Mouse (Mus musculus): ENCODE results near the gene Pax2. TPM values are rescaled to one million over a fixed set of nuclear protein-coding genes. Genes with fewer than 3 reads are reported as not detected.

Gene Pax2
- total RNA-seq, 2 experiments from 2014 or later = 0.23 to 0.42 TPM

DNA sequence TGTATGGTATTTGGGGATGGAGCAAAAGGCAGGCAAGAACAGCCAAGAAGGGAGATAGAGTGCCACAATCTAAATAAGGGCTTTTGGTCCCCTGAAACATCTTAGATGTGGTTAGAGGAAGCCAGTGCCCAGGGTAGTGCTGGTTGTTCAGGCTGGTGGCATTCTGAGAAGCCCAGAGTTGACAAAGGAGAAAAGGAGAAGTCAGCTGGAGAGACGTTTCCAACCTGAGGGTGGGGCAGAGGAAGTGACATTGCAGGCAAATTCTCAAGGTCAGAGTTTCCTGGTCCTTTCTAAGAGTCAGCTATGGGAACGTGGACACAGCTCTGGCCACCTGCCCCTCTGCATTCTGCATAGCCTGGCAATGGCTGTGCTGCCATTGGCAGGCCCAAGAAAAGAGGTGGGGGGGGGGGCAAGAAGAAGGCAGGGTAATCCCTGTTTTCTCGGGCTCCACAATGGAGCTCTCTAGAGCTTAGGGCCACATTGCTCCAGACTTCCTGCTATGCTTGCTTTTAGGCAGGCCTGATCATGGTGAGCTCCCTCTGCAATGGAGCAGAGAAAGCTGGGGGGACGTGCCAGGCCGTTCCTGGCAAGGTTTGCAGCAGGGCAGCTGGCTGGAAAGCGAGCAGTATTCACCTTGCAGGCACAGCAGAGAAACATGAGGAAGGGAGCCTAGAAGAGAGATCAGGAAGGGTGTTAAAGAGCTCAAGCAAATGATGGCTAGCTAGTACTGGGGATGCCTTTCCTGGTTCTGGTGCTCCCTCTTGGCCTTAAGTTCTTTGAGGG is 14.6 kb downstream of the Pax2 start:
- DNase-seq (ENCODE audit: low spot score in 2 of 2) = no peak

GRCm38 (mm10) chr19:44771499-44771898 is 15.7 kb downstream of the Pax2 start:
- DNase-seq (ENCODE audit: low spot score in 2 of 2) = no peak

DNA sequence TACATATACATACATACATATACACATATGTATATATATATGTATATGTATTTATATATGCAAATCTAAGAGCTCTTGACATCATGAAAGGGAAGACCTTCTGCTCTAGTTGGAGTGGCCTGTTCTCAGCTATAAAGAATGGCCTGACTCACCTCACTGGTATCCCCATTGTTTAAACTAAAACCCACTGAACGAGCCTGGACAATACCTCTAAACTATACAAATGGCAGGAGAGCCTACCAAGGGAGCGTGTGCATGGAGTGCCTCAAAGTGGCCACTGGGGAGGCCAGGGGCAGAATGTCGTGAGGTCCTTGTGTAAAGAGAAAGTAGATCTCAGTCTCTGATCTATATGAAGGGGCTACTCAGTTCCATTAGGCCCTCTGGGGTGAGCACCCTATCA is 26.1 kb downstream of the Pax2 start:
- DNase-seq (ENCODE audit: low spot score in 2 of 2) = no peak

DNA sequence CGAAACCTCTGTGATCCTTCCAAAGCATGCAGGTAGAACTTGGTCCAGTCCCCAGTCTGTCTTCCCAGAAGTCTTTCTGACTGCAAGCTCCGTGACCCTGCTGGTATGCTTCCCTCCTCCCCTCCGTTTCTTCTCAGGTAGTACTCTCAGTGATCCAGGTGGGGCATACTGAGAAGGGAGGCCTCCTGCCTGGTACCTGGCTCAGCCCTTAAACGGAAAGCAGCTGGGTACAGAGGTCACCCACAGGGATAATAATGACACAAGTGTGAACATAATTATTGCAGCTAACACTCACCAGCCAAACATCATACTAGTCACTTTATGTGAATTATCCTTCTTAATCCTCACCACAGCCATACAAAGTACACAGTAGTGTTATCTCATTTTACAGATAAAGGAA is 28.5 kb downstream of the Pax2 start:
- DNase-seq (ENCODE audit: low spot score in 2 of 2) = no peak

- no peak for DNase-seq (ENCODE audit: low spot score in 2 of 2)
Observed at GRCm38 (mm10) chr19:44788488-44788887, 32.6 kb downstream of the Pax2 start.

DNA sequence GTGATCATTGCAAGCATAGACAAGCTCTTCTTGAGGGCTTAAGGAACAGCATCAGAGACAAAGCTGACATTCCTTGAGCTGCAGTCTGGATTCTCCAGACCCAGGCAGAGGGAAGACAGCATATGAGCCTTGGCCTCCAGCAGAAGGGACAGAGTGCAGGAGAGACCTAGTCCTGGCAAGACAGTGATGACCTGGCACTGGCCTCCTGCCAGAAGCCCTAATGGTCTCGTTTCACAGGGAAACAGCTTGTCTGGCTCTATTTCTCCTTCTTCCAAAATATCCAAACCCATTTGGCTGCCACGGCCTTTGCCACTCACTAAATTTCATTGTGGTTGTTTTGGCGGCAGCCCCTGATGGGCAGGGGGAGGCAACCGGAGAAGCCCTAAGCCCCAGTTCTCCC is 36.1 kb downstream of the Pax2 start:
- no peak for DNase-seq (ENCODE audit: low spot score in 2 of 2)

- no peak for DNase-seq (ENCODE audit: low spot score in 2 of 2)
Observed at GRCm38 (mm10) chr19:44797110-44798060, 41.5 kb downstream of the Pax2 start.

- no peak for DNase-seq (ENCODE audit: low spot score in 2 of 2)
Observed at GRCm38 (mm10) chr19:44798731-44799130, 42.9 kb downstream of the Pax2 start.

- DNase-seq (ENCODE audit: low spot score in 2 of 2) = no peak
Observed at GRCm38 (mm10) chr19:44799156-44799555, 43.3 kb downstream of the Pax2 start.

- no peak for DNase-seq (ENCODE audit: low spot score in 2 of 2)
Observed at GRCm38 (mm10) chr19:44800327-44800726, 44.5 kb downstream of the Pax2 start.

DNA sequence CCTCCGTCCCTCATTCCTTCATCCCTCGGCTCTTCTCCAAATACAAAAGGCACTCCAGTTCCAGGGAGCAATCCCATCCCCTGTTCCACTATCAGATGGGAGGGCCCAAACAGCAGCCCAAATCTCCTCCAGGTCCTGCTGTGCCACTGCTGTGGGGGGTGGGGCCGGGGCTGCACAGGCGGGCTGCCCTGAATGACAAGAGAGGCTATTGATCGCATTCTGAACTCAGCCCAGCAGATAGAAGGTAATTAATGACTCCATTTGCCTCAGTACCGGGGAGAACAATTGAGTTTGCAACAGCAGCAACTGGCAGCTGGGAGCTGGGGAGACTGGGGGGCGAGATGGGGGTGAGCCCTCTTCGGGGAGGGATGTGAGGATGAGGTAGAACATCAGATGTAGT is 52.9 kb downstream of the Pax2 start:
- DNase-seq (ENCODE audit: low spot score in 2 of 2) = no peak

DNA sequence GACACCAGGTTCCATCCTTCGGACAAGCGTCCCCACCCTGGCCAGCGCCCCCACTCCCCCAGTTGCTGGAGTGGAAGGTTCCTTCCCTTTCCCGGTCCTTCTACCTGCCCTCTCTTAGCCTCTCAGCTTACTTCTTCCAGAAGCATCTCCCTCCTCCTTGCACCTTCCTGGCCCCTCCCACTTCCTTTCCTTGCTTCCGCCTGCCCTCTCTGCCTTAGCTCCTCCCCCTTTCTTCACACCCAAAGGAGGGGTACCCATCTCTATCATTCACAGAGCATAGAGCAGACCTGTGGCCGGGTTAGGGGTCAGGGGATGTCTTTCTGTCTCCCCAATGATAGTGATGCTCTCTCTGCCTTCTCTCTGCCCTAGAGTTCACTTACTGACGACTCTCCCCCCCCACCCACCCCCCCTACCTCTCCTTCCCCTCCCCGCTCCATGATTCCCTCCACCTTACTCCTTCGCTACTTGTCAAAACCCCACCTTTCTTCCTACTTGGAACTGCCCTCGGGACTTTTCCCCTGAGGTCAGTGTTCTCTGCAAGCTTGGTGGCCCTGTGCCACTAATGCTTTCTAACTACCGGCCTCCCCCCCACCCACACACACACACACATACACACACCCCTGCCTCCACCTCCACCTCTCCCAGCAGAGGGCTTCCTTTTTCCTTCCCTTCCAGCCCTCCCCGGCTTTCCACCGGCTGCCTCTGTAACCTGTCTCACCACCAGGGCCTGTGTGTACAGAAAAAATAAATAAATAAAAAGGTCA is 57.0 kb downstream of the Pax2 start:
- no peak for DNase-seq (ENCODE audit: low spot score in 2 of 2)

DNA sequence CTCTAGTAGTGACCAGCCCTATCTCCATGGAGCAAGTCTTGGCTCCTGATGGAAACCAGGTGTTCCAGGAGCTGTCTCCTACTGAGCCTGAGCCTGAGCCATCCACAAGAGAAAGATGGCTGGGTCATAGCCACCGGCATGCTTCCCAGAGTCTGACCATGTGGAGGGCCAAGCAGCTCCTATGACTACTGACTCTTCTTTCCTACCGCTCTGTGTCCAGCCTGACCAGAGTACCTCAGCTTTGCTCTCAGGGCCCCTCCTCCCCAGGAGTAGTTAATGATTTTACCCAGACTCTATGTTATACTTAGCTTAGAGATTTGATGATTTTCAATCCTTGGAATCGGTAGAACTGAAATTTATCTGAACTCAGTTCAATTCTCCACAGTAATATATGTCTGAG is 59.3 kb downstream of the Pax2 start:
- DNase-seq (ENCODE audit: low spot score in 2 of 2) = no peak

GRCm38 (mm10) chr19:44817403-44818128 is 61.7 kb downstream of the Pax2 start:
- no peak for DNase-seq (ENCODE audit: low spot score in 2 of 2)

- no peak for DNase-seq (ENCODE audit: low spot score in 2 of 2)
Observed at GRCm38 (mm10) chr19:44818676-44819075, 62.8 kb downstream of the Pax2 start.

GRCm38 (mm10) chr19:44821581-44821980 is 65.7 kb downstream of the Pax2 start:
- DNase-seq (ENCODE audit: low spot score in 2 of 2) = peak; percentile 23 to 32

GRCm38 (mm10) chr19:44822295-44822694 is 66.5 kb downstream of the Pax2 start:
- no peak for DNase-seq (ENCODE audit: low spot score in 2 of 2)

DNA sequence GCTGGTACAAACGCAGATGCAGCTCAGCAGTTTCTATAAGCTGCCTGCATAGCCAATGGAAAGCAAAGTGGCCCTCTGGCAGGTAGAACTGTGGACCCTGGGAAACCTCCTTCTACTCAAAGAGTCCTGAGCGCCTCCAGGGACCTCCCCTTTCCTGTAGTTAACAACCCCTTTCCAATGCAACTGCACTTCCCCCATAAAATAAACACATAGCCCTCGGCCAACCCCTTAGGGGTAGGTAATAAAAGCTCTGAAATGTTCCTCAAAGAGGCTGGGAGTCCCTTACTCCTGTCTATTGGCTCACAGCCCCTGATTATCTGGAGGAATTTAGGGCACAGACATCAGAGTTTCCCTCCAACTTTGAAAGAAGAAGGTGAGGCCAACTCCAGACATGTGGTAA is 67.8 kb downstream of the Pax2 start:
- no peak for DNase-seq (ENCODE audit: low spot score in 2 of 2)

- DNase-seq (ENCODE audit: low spot score in 2 of 2) = no peak
Observed at GRCm38 (mm10) chr19:44825216-44825768, 69.4 kb downstream of the Pax2 start.

GRCm38 (mm10) chr19:44825819-44826218 is 70.0 kb downstream of the Pax2 start:
- DNase-seq (ENCODE audit: low spot score in 2 of 2) = no peak

Measured in left cerebral cortex, adult 18-20 months (tissue).